Mouse (Mus musculus): Measurements from ENCODE around the gene Gprc5a. TPM values are rescaled to one million over a fixed set of nuclear protein-coding genes. Genes with fewer than 3 reads are reported as not detected.

The Gprc5a gene
- 15.2 and 17.0 TPM in 2 replicates for polyA plus RNA-seq (2014; fragmentation: Nextera tagmentation; extraction: Ambion mirVana)

DNA sequence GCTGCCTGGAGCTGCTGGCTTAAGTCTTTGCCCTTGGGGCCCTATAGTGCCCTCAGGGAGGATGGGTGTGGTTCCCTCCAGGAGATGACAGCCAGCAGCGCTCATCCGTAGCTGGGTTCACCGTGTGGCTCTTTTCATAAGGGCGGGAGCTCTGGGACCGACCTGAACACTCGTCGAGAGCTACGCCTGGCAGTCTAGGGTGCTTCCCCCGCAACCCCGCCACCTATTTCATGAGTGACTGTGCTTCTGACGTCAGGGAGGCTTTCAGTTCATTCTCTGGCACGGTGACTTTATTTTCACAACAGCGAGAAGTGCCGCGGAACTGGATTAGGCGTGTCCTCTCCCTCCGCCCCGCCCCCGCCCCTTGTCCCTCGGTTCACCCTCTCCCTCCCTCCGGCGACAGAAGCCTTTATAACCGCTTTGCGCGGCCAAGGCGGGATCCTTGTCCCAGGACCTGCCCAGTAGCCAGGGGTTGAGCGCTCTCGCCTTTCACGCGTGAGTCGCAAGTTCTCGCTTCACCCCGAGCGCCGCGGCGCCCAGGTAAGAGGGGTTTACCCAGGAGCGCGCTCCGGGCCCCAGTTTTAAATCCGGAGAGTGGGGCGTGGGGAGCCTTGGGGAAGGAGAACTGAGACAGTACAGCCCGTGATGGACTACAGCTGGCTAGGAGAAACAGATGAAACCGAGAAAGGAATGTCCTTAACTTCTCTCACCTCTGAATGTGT lies at the start of gene Gprc5a:
Gprc5a (plus strand) TSS at position 416 of the 722 bp plus-strand sequence.
- H3K4me2 ChIP-seq (replicated peaks; ENCODE audit: low read depth, low read length): peak within 1 kb of the TSS; percentile 76
- H3K4me3 ChIP-seq (ENCODE audit: low read depth, low read length): peak within 1 kb of the TSS; percentile 46
- WGBS: under 1% methylated on average over 44 of the region's 44 CpGs
- H3K9ac ChIP-seq (replicated peaks; ENCODE audit: low read depth, low read length): peak within 1 kb of the TSS; percentile 30; the same call in 1 of the 2 replicates
- peak; percentile 86 for ATAC-seq (ENCODE audit: insufficient number of reproducible peaks, insufficient read depth, low FRiP score, low read depth)
- H3K36me3 ChIP-seq (ENCODE audit: control insufficient read depth, insufficient read depth, low read length): no peaks in the 10 kb centered on the region
- H3K9me3 ChIP-seq (ENCODE audit: control insufficient read depth, low read depth, low read length): no peaks in the 10 kb centered on the region
- H3K27ac ChIP-seq (ENCODE audit: low read length): peak within 1 kb of the TSS; percentile 69; the same call in 1 of the 2 replicates
- no peaks in the 10 kb centered on the region for H3K27me3 ChIP-seq (ENCODE audit: control insufficient read depth, insufficient read depth, low read length)
- H3K4me1 ChIP-seq (ENCODE audit: control insufficient read depth, insufficient read depth, low read length): peaks cover 16% of the 10 kb centered on the region; the same call in 1 of the 2 replicates

DNA sequence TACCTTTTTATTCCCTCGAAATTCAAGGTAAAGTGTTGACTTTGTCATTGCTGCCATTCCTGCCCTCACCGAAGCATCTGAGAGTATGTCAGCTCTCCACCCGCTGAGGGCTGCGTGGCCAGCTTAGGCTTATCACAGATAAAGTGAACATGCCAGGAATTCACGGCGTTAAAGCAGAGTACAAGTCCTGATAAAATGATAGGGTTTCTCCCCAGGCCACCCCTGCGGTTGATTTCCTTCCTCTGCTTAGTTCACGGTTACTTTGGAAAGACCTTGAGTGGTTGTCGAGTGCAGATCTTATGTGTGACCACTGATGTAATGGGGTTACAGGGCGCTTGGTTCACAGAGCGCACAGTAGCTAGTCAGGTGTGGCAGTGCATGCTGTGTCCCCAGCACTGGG lies 48.2 kb upstream of the Gprc5a start:
- no peaks in the 10 kb centered on the region for H3K9me3 ChIP-seq (ENCODE audit: control insufficient read depth, low read depth, low read length)
- 91% methylated on average over 11 of the region's 11 CpGs for WGBS
- H3K4me1 ChIP-seq (ENCODE audit: control insufficient read depth, insufficient read depth, low read length): 0 out of 2 replicates have a peak, but pooled peaks cover 2% of the 10 kb centered on the region
- no peak overlapping the region for H3K4me2 ChIP-seq (replicated peaks; ENCODE audit: low read depth, low read length)
- H3K27me3 ChIP-seq (ENCODE audit: control insufficient read depth, insufficient read depth, low read length): no peaks in the 10 kb centered on the region
- no peak overlapping the region for H3K27ac ChIP-seq (ENCODE audit: low read length)
- H3K4me3 ChIP-seq (ENCODE audit: low read depth, low read length): no peak overlapping the region
- H3K36me3 ChIP-seq (ENCODE audit: control insufficient read depth, insufficient read depth, low read length): peaks cover 82% of the 10 kb centered on the region
- no peak overlapping the region for H3K9ac ChIP-seq (replicated peaks; ENCODE audit: low read depth, low read length)
- no peak for ATAC-seq (ENCODE audit: insufficient number of reproducible peaks, insufficient read depth, low FRiP score, low read depth)

GRCm38 (mm10) chr6:135019564-135019963 lies 45.9 kb upstream of the Gprc5a start:
- H3K4me2 ChIP-seq (replicated peaks; ENCODE audit: low read depth, low read length): no peak overlapping the region
- H3K9ac ChIP-seq (replicated peaks; ENCODE audit: low read depth, low read length): no peak overlapping the region
- no peaks in the 10 kb centered on the region for H3K27me3 ChIP-seq (ENCODE audit: control insufficient read depth, insufficient read depth, low read length)
- ATAC-seq (ENCODE audit: insufficient number of reproducible peaks, insufficient read depth, low FRiP score, low read depth): no peak
- H3K4me3 ChIP-seq (ENCODE audit: low read depth, low read length): no peak overlapping the region
- no peak overlapping the region for H3K27ac ChIP-seq (ENCODE audit: low read length)
- H3K9me3 ChIP-seq (ENCODE audit: control insufficient read depth, low read depth, low read length): no peaks in the 10 kb centered on the region
- peaks cover 88% of the 10 kb centered on the region for H3K36me3 ChIP-seq (ENCODE audit: control insufficient read depth, insufficient read depth, low read length)
- WGBS: 88% methylated on average over 10 of the region's 10 CpGs
- H3K4me1 ChIP-seq (ENCODE audit: control insufficient read depth, insufficient read depth, low read length): no peaks in the 10 kb centered on the region

DNA sequence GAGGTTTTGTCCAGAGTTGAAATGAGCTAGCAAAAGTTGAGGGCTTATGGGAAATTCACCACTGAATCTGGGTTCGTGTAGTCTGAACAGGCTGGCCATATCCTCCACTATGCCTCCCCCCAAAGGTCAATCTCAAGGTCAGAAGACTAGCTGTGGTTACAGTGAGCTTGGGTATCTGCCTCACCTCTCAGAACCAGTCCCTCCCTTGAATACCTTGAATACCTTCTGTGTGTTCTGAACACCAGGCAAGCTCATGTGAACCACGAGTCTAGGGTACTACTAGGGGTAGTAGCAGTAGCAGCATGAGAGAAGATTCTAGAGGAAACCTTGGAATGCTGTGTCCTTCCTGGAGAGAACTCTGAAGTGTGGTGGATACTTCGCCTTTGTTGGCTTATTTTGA lies 43.8 kb upstream of the Gprc5a start:
- H3K4me2 ChIP-seq (replicated peaks; ENCODE audit: low read depth, low read length): no peak overlapping the region
- H3K36me3 ChIP-seq (ENCODE audit: control insufficient read depth, insufficient read depth, low read length): peaks cover 70% of the 10 kb centered on the region
- H3K9ac ChIP-seq (replicated peaks; ENCODE audit: low read depth, low read length): no peak overlapping the region
- no peak overlapping the region for H3K27ac ChIP-seq (ENCODE audit: low read length)
- no peaks in the 10 kb centered on the region for H3K9me3 ChIP-seq (ENCODE audit: control insufficient read depth, low read depth, low read length)
- no peak for ATAC-seq (ENCODE audit: insufficient number of reproducible peaks, insufficient read depth, low FRiP score, low read depth)
- H3K4me3 ChIP-seq (ENCODE audit: low read depth, low read length): no peak overlapping the region
- 92% methylated on average over 3 of the region's 3 CpGs for WGBS
- no peaks in the 10 kb centered on the region for H3K27me3 ChIP-seq (ENCODE audit: control insufficient read depth, insufficient read depth, low read length)
- no peaks in the 10 kb centered on the region for H3K4me1 ChIP-seq (ENCODE audit: control insufficient read depth, insufficient read depth, low read length)

- Histone ChIP-seq H3K9me3 (ENCODE audit: control insufficient read depth, low read depth, low read length) (no peaks in the 10 kb centered on the region), H3K36me3 (ENCODE audit: control insufficient read depth, insufficient read depth, low read length) (peaks cover 52% of the 10 kb centered on the region), H3K27ac (ENCODE audit: low read length) (no peak overlapping the region), H3K4me3 (ENCODE audit: low read depth, low read length) (no peak overlapping the region), H3K27me3 (ENCODE audit: control insufficient read depth, insufficient read depth, low read length) (no peaks in the 10 kb centered on the region), H3K9ac (replicated peaks; ENCODE audit: low read depth, low read length) (no peak overlapping the region), H3K4me1 (ENCODE audit: control insufficient read depth, insufficient read depth, low read length) (no peaks in the 10 kb centered on the region), H3K4me2 (replicated peaks; ENCODE audit: low read depth, low read length) (no peak overlapping the region)
- no peak for ATAC-seq (ENCODE audit: insufficient number of reproducible peaks, insufficient read depth, low FRiP score, low read depth)
- 83% methylated on average over 14 of the region's 14 CpGs for WGBS
Observed at GRCm38 (mm10) chr6:135023379-135023778, 42.1 kb upstream of the Gprc5a start.

GRCm38 (mm10) chr6:135024781-135025420 lies 40.5 kb upstream of the Gprc5a start:
- 0 out of 2 replicates have a peak, but pooled peaks cover 4% of the 10 kb centered on the region for H3K4me1 ChIP-seq (ENCODE audit: control insufficient read depth, insufficient read depth, low read length)
- 76% methylated on average over 1 of the region's 1 CpGs for WGBS
- H3K9ac ChIP-seq (replicated peaks; ENCODE audit: low read depth, low read length): no peak overlapping the region
- no peak for ATAC-seq (ENCODE audit: insufficient number of reproducible peaks, insufficient read depth, low FRiP score, low read depth)
- H3K36me3 ChIP-seq (ENCODE audit: control insufficient read depth, insufficient read depth, low read length): peaks cover 37% of the 10 kb centered on the region
- no peaks in the 10 kb centered on the region for H3K9me3 ChIP-seq (ENCODE audit: control insufficient read depth, low read depth, low read length)
- no peaks in the 10 kb centered on the region for H3K27me3 ChIP-seq (ENCODE audit: control insufficient read depth, insufficient read depth, low read length)
- no peak overlapping the region; the same call in 1 of the 2 replicates for H3K27ac ChIP-seq (ENCODE audit: low read length)
- H3K4me3 ChIP-seq (ENCODE audit: low read depth, low read length): no peak overlapping the region
- H3K4me2 ChIP-seq (replicated peaks; ENCODE audit: low read depth, low read length): no peak overlapping the region

- Histone ChIP-seq H3K36me3 (ENCODE audit: control insufficient read depth, insufficient read depth, low read length) (peaks cover 26% of the 10 kb centered on the region), H3K27ac (ENCODE audit: low read length) (no peak overlapping the region), H3K4me2 (replicated peaks; ENCODE audit: low read depth, low read length) (no peak overlapping the region), H3K4me3 (ENCODE audit: low read depth, low read length) (no peak overlapping the region), H3K4me1 (ENCODE audit: control insufficient read depth, insufficient read depth, low read length) (0 out of 2 replicates have a peak, but pooled peaks cover 4% of the 10 kb centered on the region), H3K9ac (replicated peaks; ENCODE audit: low read depth, low read length) (no peak overlapping the region), H3K27me3 (ENCODE audit: control insufficient read depth, insufficient read depth, low read length) (no peaks in the 10 kb centered on the region), H3K9me3 (ENCODE audit: control insufficient read depth, low read depth, low read length) (no peaks in the 10 kb centered on the region)
- peak; percentile 39; the same call in 1 of the 2 replicates for ATAC-seq (ENCODE audit: insufficient number of reproducible peaks, insufficient read depth, low FRiP score, low read depth)
- WGBS: 7% methylated on average over 3 of the region's 3 CpGs
Observed at GRCm38 (mm10) chr6:135026232-135026631, 39.2 kb upstream of the Gprc5a start.

DNA sequence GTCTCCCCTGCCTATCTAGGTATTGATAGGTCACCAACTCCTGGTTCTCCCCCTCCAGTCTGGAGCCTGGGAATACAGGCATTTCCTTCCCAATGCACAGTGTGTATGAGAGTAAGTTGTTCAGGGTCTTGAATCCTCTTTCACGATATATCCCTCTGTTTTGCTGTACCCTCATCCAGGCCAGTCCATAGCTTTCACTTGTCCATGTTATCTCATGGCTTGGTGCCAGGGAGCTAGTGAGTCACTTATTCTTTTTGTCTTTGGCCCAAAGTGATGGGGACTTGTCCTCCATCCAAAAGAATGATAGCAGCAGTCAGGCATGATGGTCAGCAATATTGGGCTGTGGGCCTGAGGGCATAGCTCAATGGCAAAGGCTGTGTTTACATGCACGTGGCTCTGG lies 38.7 kb upstream of the Gprc5a start:
- Histone ChIP-seq H3K27me3 (ENCODE audit: control insufficient read depth, insufficient read depth, low read length) (no peaks in the 10 kb centered on the region), H3K4me3 (ENCODE audit: low read depth, low read length) (no peak overlapping the region), H3K4me1 (ENCODE audit: control insufficient read depth, insufficient read depth, low read length) (0 out of 2 replicates have a peak, but pooled peaks cover 4% of the 10 kb centered on the region), H3K36me3 (ENCODE audit: control insufficient read depth, insufficient read depth, low read length) (peaks cover 20% of the 10 kb centered on the region), H3K9me3 (ENCODE audit: control insufficient read depth, low read depth, low read length) (no peaks in the 10 kb centered on the region), H3K27ac (ENCODE audit: low read length) (no peak overlapping the region), H3K9ac (replicated peaks; ENCODE audit: low read depth, low read length) (no peak overlapping the region), H3K4me2 (replicated peaks; ENCODE audit: low read depth, low read length) (no peak overlapping the region)
- 80% methylated on average over 2 of the region's 2 CpGs for WGBS
- no peak for ATAC-seq (ENCODE audit: insufficient number of reproducible peaks, insufficient read depth, low FRiP score, low read depth)

Measured in stomach, embryonic 14.5 days (tissue).